Comparison of ENCODE assay signal across 9 mouse cellular contexts in genomic region chr9:42183448-42183847, GRCm38 (mm10). TPM values are rescaled to one million over a fixed set of nuclear protein-coding genes. Genes with fewer than 3 reads are reported as not detected.
DNase-seq lines count a peak whose midpoint lies in the region; ATAC-seq and TF ChIP-seq lines count a peak whose summit lies in the region.
"Had no signal": no experiment of that assay in that cellular context is flagged by ENCODE, and none has a peak within 500 bp of the region (broad histone marks: within the 10 kb centered on the region; RNA-seq: fewer than 3 reads in every experiment).

No protein-coding gene starts in this region.

- no peak for TF ChIP-seq POLR2A in cerebellum, adult 2 months (IDR thresholded peaks at IDR 0.05; ENCODE audit: borderline replicate concordance, insufficient read depth, low read length)

- H3K27ac ChIP-seq in cerebellum, adult 2 months (ENCODE audit: insufficient read depth, low read length), result peak overlapping the region; percentile 73
- H3K27ac ChIP-seq in lung, embryonic 14.5 days (ENCODE audit: low read depth), result peak overlapping the region; percentile 38; the same call in 1 of the 2 replicates
- H3K27ac ChIP-seq: heart, embryonic 13.5 days had no signal

- no peak for ATAC-seq in lung, embryonic 14.5 days (ENCODE audit: insufficient read depth)

- H3K4me3 ChIP-seq in cerebellum, adult 2 months (replicated peaks; ENCODE audit: insufficient read depth, low read depth, low read length), result no peak overlapping the region
- no peak overlapping the region for H3K4me3 ChIP-seq in lung, embryonic 14.5 days (ENCODE audit: low read depth, low read length)
- H3K4me3 ChIP-seq: heart, embryonic 13.5 days had no signal

- no peaks in the 10 kb centered on the region for H3K27me3 ChIP-seq in cerebellum, adult 2 months (ENCODE audit: control insufficient read depth, insufficient read depth, low read length)
- no peaks in the 10 kb centered on the region for H3K27me3 ChIP-seq in lung, embryonic 14.5 days (ENCODE audit: insufficient read depth, low read length)
- H3K27me3 ChIP-seq: heart, embryonic 13.5 days had no signal

- 1% methylated on average over 5 of the region's 5 CpGs for WGBS in cerebellum, adult 2 months
- WGBS in lung, embryonic 14.5 days, result 54% methylated on average over 5 of the region's 5 CpGs

- H3K9me3 ChIP-seq in lung, embryonic 14.5 days (ENCODE audit: low read depth, low read length), result no peaks in the 10 kb centered on the region; the same call in 1 of the 2 replicates
- H3K9me3 ChIP-seq: heart, embryonic 13.5 days had no signal

- no peak for TF ChIP-seq CTCF in cerebellum, adult 2 months (IDR thresholded peaks at IDR 0.05; ENCODE audit: borderline replicate concordance, insufficient read depth, low read depth, low read length)
- TF ChIP-seq CTCF in lung, embryonic 14.5 days (IDR thresholded peaks at IDR 0.05; ENCODE audit: low read depth), result no peak

- peak; percentile 60 for DNase-seq in adrenal gland, postnatal 14 days
- DNase-seq in cerebellum, adult 2 months, result peak; percentile 89 to 97
- DNase-seq in frontal cortex, postnatal 36 days (ENCODE audit: low spot score in 2 of 2), result peak; percentile 84 to 91
- peak; percentile 58 for DNase-seq in kidney, postnatal 14 days
- DNase-seq in lung, embryonic 14.5 days, result peak; percentile 20
- peak; percentile 46 for DNase-seq in right cerebral cortex, postnatal 4 days
- no peak for DNase-seq in yolk sac, embryonic 10.5 days (ENCODE audit: low spot score)
- DNase-seq in urinary bladder, adult 2 months (ENCODE audit: low spot score), result no peak

- H3K4me1 ChIP-seq in cerebellum, adult 2 months (ENCODE audit: control insufficient read depth, insufficient read depth, low read length), result peaks cover 37% of the 10 kb centered on the region
- peaks cover 24% of the 10 kb centered on the region for H3K4me1 ChIP-seq in lung, embryonic 14.5 days (ENCODE audit: insufficient read depth)

- no peak overlapping the region for H3K9ac ChIP-seq in lung, embryonic 14.5 days
- H3K9ac ChIP-seq: heart, embryonic 13.5 days had no signal

- H3K36me3 ChIP-seq in lung, embryonic 14.5 days (ENCODE audit: insufficient read depth), result no peaks in the 10 kb centered on the region
- H3K36me3 ChIP-seq: heart, embryonic 13.5 days had no signal

- no peak overlapping the region for H3K4me2 ChIP-seq in lung, embryonic 14.5 days
- H3K4me2 ChIP-seq: heart, embryonic 13.5 days had no signal

RNA-seq across cellular contexts. Expression of gene Sorl1, which starts 59.4 kb away (rescaled TPM):
- 16.8 and 17.8 TPM in 2 replicates for total RNA-seq in adrenal gland, postnatal 14 days (2021)
- polyA plus RNA-seq in cerebellum, adult 2 months (2012; rRNA removed), result 169 and 198 TPM in 2 replicates
- polyA plus RNA-seq in lung, embryonic 14.5 days (2014; fragmentation: Nextera tagmentation; extraction: Ambion mirVana), result 15.3 and 19.8 TPM in 2 replicates
- polyA plus RNA-seq in urinary bladder, adult 2 months (2012; rRNA removed), result 56.4 and 62.6 TPM in 2 replicates

Comparison
In these comparisons a context has a peak if more than half of its experiments do, and no peak if none do; other contexts are left out.
1. DNase-seq: peak in adrenal gland, postnatal 14 days (single experiment), cerebellum, adult 2 months (2 of 2), frontal cortex, postnatal 36 days (2 of 2), kidney, postnatal 14 days (single experiment), lung, embryonic 14.5 days (single experiment) and right cerebral cortex, postnatal 4 days (single experiment); none in yolk sac, embryonic 10.5 days (single experiment) and urinary bladder, adult 2 months (single experiment).